Mouse (Mus musculus): Measurements from ENCODE around the gene Slc12a3. TPM values are rescaled to one million over a fixed set of nuclear protein-coding genes. Genes with fewer than 3 reads are reported as not detected.

Slc12a3 gene
- total and polyA plus RNA-seq, 2 experiments: 0.04 to 0.18 TPM

GRCm38 (mm10) chr8:94376176-94376575 lies 47.2 kb downstream of the Slc12a3 start:
- H3K36me3 ChIP-seq (ENCODE audit: control insufficient read depth, insufficient read depth, low read length): no peaks in the 10 kb centered on the region
- no peak overlapping the region for H3K4me3 ChIP-seq (ENCODE audit: insufficient read depth, low read depth, low read length)
- H3K9ac ChIP-seq (ENCODE audit: low read depth, low read length): no peak overlapping the region
- peaks cover 20% of the 10 kb centered on the region for H3K4me1 ChIP-seq (ENCODE audit: control insufficient read depth, insufficient read depth, low read length)
- H3K79me2 ChIP-seq (ENCODE audit: control insufficient read depth, insufficient read depth, low read length): no peaks in the 10 kb centered on the region; the same call in 1 of the 2 replicates
- 26% methylated on average over 3 of the region's 3 CpGs for WGBS
- DNase-seq (ENCODE audit: extremely low read depth, low read depth, low spot score): peak; percentile 57
- no peaks in the 10 kb centered on the region for H3K27me3 ChIP-seq (ENCODE audit: control insufficient read depth, insufficient read depth, low read length)
- peak overlapping the region; percentile 69; the same call in 1 of the 2 replicates for H3K27ac ChIP-seq (replicated peaks; ENCODE audit: insufficient read depth, low read depth, low read length)
- TF ChIP-seq CTCF (IDR thresholded peaks at IDR 0.05; ENCODE audit: low read depth, low read length) (no peak), POLR2A (IDR thresholded peaks at IDR 0.05; ENCODE audit: extremely low read depth, insufficient read depth, low read length) (no peak)

- 63% methylated on average over 2 of the region's 2 CpGs for WGBS
- H3K4me1 ChIP-seq (ENCODE audit: control insufficient read depth, insufficient read depth, low read length): peaks cover 20% of the 10 kb centered on the region
- no peak overlapping the region for H3K9ac ChIP-seq (ENCODE audit: low read depth, low read length)
- H3K4me3 ChIP-seq (ENCODE audit: insufficient read depth, low read depth, low read length): no peak overlapping the region
- no peaks in the 10 kb centered on the region; the same call in 1 of the 2 replicates for H3K79me2 ChIP-seq (ENCODE audit: control insufficient read depth, insufficient read depth, low read length)
- no peak for TF ChIP-seq CTCF (IDR thresholded peaks at IDR 0.05; ENCODE audit: low read depth, low read length)
- no peak for TF ChIP-seq POLR2A (IDR thresholded peaks at IDR 0.05; ENCODE audit: extremely low read depth, insufficient read depth, low read length)
- peak overlapping the region; percentile 69 for H3K27ac ChIP-seq (replicated peaks; ENCODE audit: insufficient read depth, low read depth, low read length)
- no peaks in the 10 kb centered on the region for H3K36me3 ChIP-seq (ENCODE audit: control insufficient read depth, insufficient read depth, low read length)
- H3K27me3 ChIP-seq (ENCODE audit: control insufficient read depth, insufficient read depth, low read length): no peaks in the 10 kb centered on the region
- DNase-seq (ENCODE audit: extremely low read depth, low read depth, low spot score): peak; percentile 11
These were observed 47.6 kb downstream of the Slc12a3 start for GRCm38 (mm10) chr8:94376580-94376979.

GRCm38 (mm10) chr8:94377031-94377430 lies 48.0 kb downstream of the Slc12a3 start:
- TF ChIP-seq POLR2A (IDR thresholded peaks at IDR 0.05; ENCODE audit: extremely low read depth, insufficient read depth, low read length) (no peak), CTCF (IDR thresholded peaks at IDR 0.05; ENCODE audit: low read depth, low read length) (no peak)
- Histone ChIP-seq H3K9ac (ENCODE audit: low read depth, low read length) (no peak overlapping the region), H3K4me3 (ENCODE audit: insufficient read depth, low read depth, low read length) (no peak overlapping the region), H3K27ac (replicated peaks; ENCODE audit: insufficient read depth, low read depth, low read length) (peak overlapping the region; percentile 69), H3K79me2 (ENCODE audit: control insufficient read depth, insufficient read depth, low read length) (no peaks in the 10 kb centered on the region; the same call in 1 of the 2 replicates), H3K36me3 (ENCODE audit: control insufficient read depth, insufficient read depth, low read length) (no peaks in the 10 kb centered on the region), H3K27me3 (ENCODE audit: control insufficient read depth, insufficient read depth, low read length) (no peaks in the 10 kb centered on the region), H3K4me1 (ENCODE audit: control insufficient read depth, insufficient read depth, low read length) (peaks cover 20% of the 10 kb centered on the region)
- WGBS: 54% methylated on average over 4 of the region's 4 CpGs
- DNase-seq (ENCODE audit: extremely low read depth, low read depth, low spot score): peak; percentile 53

- no peak for TF ChIP-seq CTCF (IDR thresholded peaks at IDR 0.05; ENCODE audit: low read depth, low read length)
- no peak for TF ChIP-seq POLR2A (IDR thresholded peaks at IDR 0.05; ENCODE audit: extremely low read depth, insufficient read depth, low read length)
- WGBS: 28% methylated on average over 11 of the region's 11 CpGs
- peak overlapping the region; percentile 42 for H3K4me3 ChIP-seq (ENCODE audit: insufficient read depth, low read depth, low read length)
- peak overlapping the region; percentile 81 for H3K9ac ChIP-seq (ENCODE audit: low read depth, low read length)
- peak; percentile 99 for DNase-seq (ENCODE audit: extremely low read depth, low read depth, low spot score)
- H3K36me3 ChIP-seq (ENCODE audit: control insufficient read depth, insufficient read depth, low read length): no peaks in the 10 kb centered on the region
- H3K27me3 ChIP-seq (ENCODE audit: control insufficient read depth, insufficient read depth, low read length): no peaks in the 10 kb centered on the region
- peaks cover 18% of the 10 kb centered on the region for H3K4me1 ChIP-seq (ENCODE audit: control insufficient read depth, insufficient read depth, low read length)
- peak overlapping the region; percentile 98 for H3K27ac ChIP-seq (replicated peaks; ENCODE audit: insufficient read depth, low read depth, low read length)
- no peaks in the 10 kb centered on the region; the same call in 1 of the 2 replicates for H3K79me2 ChIP-seq (ENCODE audit: control insufficient read depth, insufficient read depth, low read length)
These were observed 48.8 kb downstream of the Slc12a3 start for GRCm38 (mm10) chr8:94377714-94378205.

GRCm38 (mm10) chr8:94378763-94379415 lies 49.9 kb downstream of the Slc12a3 start:
- peak overlapping the region; percentile 37 for H3K9ac ChIP-seq (ENCODE audit: low read depth, low read length)
- 66% methylated on average over 15 of the region's 15 CpGs for WGBS

GRCm38 (mm10) chr8:94379686-94380085 lies 50.7 kb downstream of the Slc12a3 start:
- Histone ChIP-seq H3K79me2 (ENCODE audit: control insufficient read depth, insufficient read depth, low read length) (no peaks in the 10 kb centered on the region; the same call in 1 of the 2 replicates), H3K36me3 (ENCODE audit: control insufficient read depth, insufficient read depth, low read length) (no peaks in the 10 kb centered on the region), H3K27ac (replicated peaks; ENCODE audit: insufficient read depth, low read depth, low read length) (no peak overlapping the region), H3K27me3 (ENCODE audit: control insufficient read depth, insufficient read depth, low read length) (no peaks in the 10 kb centered on the region), H3K4me3 (ENCODE audit: insufficient read depth, low read depth, low read length) (no peak overlapping the region), H3K4me1 (ENCODE audit: control insufficient read depth, insufficient read depth, low read length) (peaks cover 18% of the 10 kb centered on the region), H3K9ac (ENCODE audit: low read depth, low read length) (no peak overlapping the region)
- DNase-seq (ENCODE audit: extremely low read depth, low read depth, low spot score): no peak
- WGBS: 85% methylated on average over 9 of the region's 9 CpGs
- TF ChIP-seq POLR2A (IDR thresholded peaks at IDR 0.05; ENCODE audit: extremely low read depth, insufficient read depth, low read length) (no peak), CTCF (IDR thresholded peaks at IDR 0.05; ENCODE audit: low read depth, low read length) (no peak)

More at GRCm38 (mm10) chr8:94378763-94379415, 49.9 kb downstream of the Slc12a3 start:
- H3K79me2 ChIP-seq (ENCODE audit: control insufficient read depth, insufficient read depth, low read length): no peaks in the 10 kb centered on the region; the same call in 1 of the 2 replicates
- H3K36me3 ChIP-seq (ENCODE audit: control insufficient read depth, insufficient read depth, low read length): no peaks in the 10 kb centered on the region
- peaks cover 18% of the 10 kb centered on the region for H3K4me1 ChIP-seq (ENCODE audit: control insufficient read depth, insufficient read depth, low read length)
- peak overlapping the region; percentile 58 for H3K27ac ChIP-seq (replicated peaks; ENCODE audit: insufficient read depth, low read depth, low read length)
- no peaks in the 10 kb centered on the region for H3K27me3 ChIP-seq (ENCODE audit: control insufficient read depth, insufficient read depth, low read length)
- TF ChIP-seq POLR2A (IDR thresholded peaks at IDR 0.05; ENCODE audit: extremely low read depth, insufficient read depth, low read length) (no peak), CTCF (IDR thresholded peaks at IDR 0.05; ENCODE audit: low read depth, low read length) (peak; percentile 49)
- H3K4me3 ChIP-seq (ENCODE audit: insufficient read depth, low read depth, low read length): peak overlapping the region; percentile 16; the same call in 1 of the 2 replicates
- DNase-seq (ENCODE audit: extremely low read depth, low read depth, low spot score): peak; percentile 27

All from liver, adult 2 months (tissue).